Mouse (Mus musculus): Measurements from ENCODE around the gene Mark2.

Gene Mark2

GRCm38 (mm10) chr19:7337781-7338342, 3.8 kb downstream of the Mark2 start:
- intact Hi-C loops (cut with DNase I) = loop anchor here (5.0 kb wide), 1 partner anchor 46 kb away; no protein-coding TSS in a partner anchor

- intact Hi-C loops (cut with DNase I) = loop anchor here (5.0 kb wide), 1 partner anchor 43 kb away; no protein-coding TSS in a partner anchor
Measured at GRCm38 (mm10) chr19:7335656-7336055, 6.0 kb downstream of the Mark2 start.

GRCm38 (mm10) chr19:7334049-7334448, 7.6 kb downstream of the Mark2 start:
- intact Hi-C loops (cut with DNase I) = no loop called here

- intact Hi-C loops (cut with DNase I) = no loop called here
Measured at GRCm38 (mm10) chr19:7321391-7321790, 20.3 kb downstream of the Mark2 start.

- intact Hi-C loops (cut with DNase I) = no loop called here
Measured at GRCm38 (mm10) chr19:7320181-7320580, 21.5 kb downstream of the Mark2 start.

- intact Hi-C loops (cut with DNase I) = no loop called here
Measured at GRCm38 (mm10) chr19:7317716-7318115, 23.9 kb downstream of the Mark2 start.

GRCm38 (mm10) chr19:7316822-7317221, 24.8 kb downstream of the Mark2 start:
- intact Hi-C loops (cut with DNase I) = no loop called here

- intact Hi-C loops (cut with DNase I) = no loop called here
Measured at GRCm38 (mm10) chr19:7315587-7315984, 26.1 kb downstream of the Mark2 start.

- intact Hi-C loops (cut with DNase I) = no loop called here
Measured at GRCm38 (mm10) chr19:7314976-7315586, 26.6 kb downstream of the Mark2 start.

GRCm38 (mm10) chr19:7313660-7314059, 28.0 kb downstream of the Mark2 start:
- intact Hi-C loops (cut with DNase I) = no loop called here

- intact Hi-C loops (cut with DNase I) = no loop called here
Measured at GRCm38 (mm10) chr19:7311306-7311705, 30.4 kb downstream of the Mark2 start.

GRCm38 (mm10) chr19:7310704-7311103, 31.0 kb downstream of the Mark2 start:
- intact Hi-C loops (cut with DNase I) = no loop called here

- intact Hi-C loops (cut with DNase I) = no loop called here
Measured at GRCm38 (mm10) chr19:7309738-7310330, 31.8 kb downstream of the Mark2 start.

GRCm38 (mm10) chr19:7307995-7308770, 33.5 kb downstream of the Mark2 start:
- intact Hi-C loops (cut with DNase I) = no loop called here

- intact Hi-C loops (cut with DNase I) = no loop called here
Measured at GRCm38 (mm10) chr19:7306968-7307367, 34.7 kb downstream of the Mark2 start.

- intact Hi-C loops (cut with DNase I) = no loop called here
Measured at GRCm38 (mm10) chr19:7305380-7306310, 36.0 kb downstream of the Mark2 start.

GRCm38 (mm10) chr19:7304801-7305200, 36.9 kb downstream of the Mark2 start:
- intact Hi-C loops (cut with DNase I) = no loop called here

- intact Hi-C loops (cut with DNase I) = no loop called here
Measured at GRCm38 (mm10) chr19:7303796-7304195, 37.9 kb downstream of the Mark2 start.

- intact Hi-C loops (cut with DNase I) = no loop called here
Measured at GRCm38 (mm10) chr19:7302493-7302797, 39.2 kb downstream of the Mark2 start.

GRCm38 (mm10) chr19:7301647-7302492, 39.8 kb downstream of the Mark2 start:
- intact Hi-C loops (cut with DNase I) = no loop called here
